Mouse (Mus musculus) small intestine, adult 2 months (tissue): ENCODE results near the gene Capn11.

Experiments
- CTCF ChIP-seq: fragments of 200-500 bp; IDR thresholded peaks from 2 replicates; pipeline ENCODE4 v1.5.1; 2012; ENCODE audit warnings: low read depth, mild to moderate bottlenecking, control low read depth, inconsistent platforms, low read length, moderate library complexity, mixed read lengths; ENCODE audit not compliant: insufficient replicate concordance, insufficient read length; ENCODE audit errors: extremely low read depth
- POLR2A ChIP-seq: fragments of 200-500 bp; IDR thresholded peaks from 2 replicates; pipeline ENCODE4 v1.6.1; 2012; ENCODE audit warnings: low read depth, mild to moderate bottlenecking, control low read depth, inconsistent platforms, low read length, moderate library complexity

DNA sequence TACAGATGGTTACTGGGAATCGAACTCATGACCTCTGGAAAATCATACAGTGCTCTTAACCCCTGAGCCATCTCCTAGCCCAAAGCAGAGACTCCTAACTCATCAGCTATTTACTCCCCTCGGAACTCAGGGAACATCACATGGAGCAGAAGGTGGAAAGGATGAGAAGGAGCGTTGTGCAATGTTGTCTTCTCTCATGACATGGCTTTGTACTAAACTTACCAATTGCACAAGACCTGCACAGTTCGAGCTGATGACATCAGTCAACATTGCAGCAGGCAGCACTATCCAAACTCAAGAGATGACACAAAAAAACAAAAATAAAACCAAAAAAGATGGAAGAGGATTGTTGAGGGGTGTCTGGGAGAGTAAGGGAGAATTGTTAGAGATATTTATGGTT is 50.7 kb downstream of the Capn11 start:
- TF ChIP-seq CTCF (no peak), POLR2A (no peak)
